Mouse (Mus musculus) stomach, embryonic 14.5 days (tissue): Measurements from ENCODE around the gene Vmn1r112. TPM values are rescaled to one million over a fixed set of nuclear protein-coding genes. Genes with fewer than 3 reads are reported as not detected.
"Not testable (repeated sequence)": the region's sequence is repeated elsewhere in the genome, so short reads cannot be mapped to it uniquely, and the experiment has no call there.

Experiments used
- ATAC-seq: fragments of 200-750 bp; cut with Nextera tagmentation; 2 replicates; pipeline ENCODE4 v1.8.0; 2017; ENCODE audit warnings: low read depth, moderate TSS enrichment; ENCODE audit not compliant: insufficient number of reproducible peaks, insufficient read depth, low FRiP score
- H3K27ac ChIP-seq: fragments of 300-500 bp; sonication (generic); 2 replicates; pipeline ENCODE4 v1.5.1; 2014; ENCODE audit warnings: mild to moderate bottlenecking, low read length, moderate library complexity, mixed read lengths
- H3K27me3 ChIP-seq: fragments of 300-500 bp; sonication (generic); 2 replicates; pipeline ENCODE4 v1.6.1; 2014; ENCODE audit warnings: low read length, control low read depth, mixed read lengths; ENCODE audit not compliant: control insufficient read depth, insufficient read depth
- H3K36me3 ChIP-seq: fragments of 300-500 bp; sonication (generic); 2 replicates; pipeline ENCODE4 v1.6.1; 2014; ENCODE audit warnings: mild to moderate bottlenecking, control low read depth, low read length, moderate library complexity, mixed read lengths; ENCODE audit not compliant: control insufficient read depth, insufficient read depth
- H3K4me1 ChIP-seq: fragments of 300-500 bp; sonication (generic); 2 replicates; pipeline ENCODE4 v1.6.1; 2014; ENCODE audit warnings: low read length, control low read depth, mixed read lengths; ENCODE audit not compliant: control insufficient read depth, insufficient read depth
- H3K4me2 ChIP-seq: fragments of 300-500 bp; sonication (generic); replicated peaks from 2 replicates; pipeline ENCODE4 v1.6.1; 2014; ENCODE audit warnings: low read depth, low read length, control low read depth
- H3K4me3 ChIP-seq: fragments of 300-500 bp; sonication (generic); 2 replicates; pipeline ENCODE4 v1.5.1; 2014; ENCODE audit warnings: low read depth, low read length, control low read depth
- H3K9ac ChIP-seq: fragments of 300-500 bp; sonication (generic); replicated peaks from 2 replicates; pipeline ENCODE4 v1.6.1; 2014; ENCODE audit warnings: low read depth, mild to moderate bottlenecking, control low read depth, low read length, moderate library complexity, mixed read lengths
- H3K9me3 ChIP-seq: fragments of 300-500 bp; sonication (generic); 2 replicates; pipeline ENCODE4 v1.6.1; 2016; ENCODE audit warnings: low read depth, low read length, control low read depth; ENCODE audit not compliant: control insufficient read depth
- WGBS: fragments of 180-500 bp; shearing (Covaris S2); extraction: QIAGEN DNeasy Blood & Tissue Kit; methylation state at CpG from one replicate; pipeline ENCODE4 v1.1.7; 2014; 5-methylcytosine and 5-hydroxymethylcytosine counted together
- polyA plus RNA-seq: library from polyadenylated mRNA; unstranded; fragments of >200 nt; fragmentation: Nextera tagmentation; extraction: Ambion mirVana; gene quantifications from 2 replicates; pipeline ENCODE4 v1.2.1, GENCODE M21; 2014

Gene Vmn1r112
- not detected in 2 replicates for polyA plus RNA-seq

GRCm38 (mm10) chr7:20770885-20771284 is at the start of gene Vmn1r112:
Gene Vmn1r112 (plus strand): TSS chr7:20771185.
- H3K27me3 ChIP-seq, H3K4me1 ChIP-seq, ATAC-seq, H3K4me3 ChIP-seq, H3K36me3 ChIP-seq, H3K9ac ChIP-seq, H3K9me3 ChIP-seq, H3K27ac ChIP-seq, H3K4me2 ChIP-seq: not testable (repeated sequence)
- no CpG with 5 or more reads among the region's 3 CpGs for WGBS

GRCm38 (mm10) chr7:20730524-20730923 is 40.5 kb upstream of the Vmn1r112 start, which contains the start of gene Gm10668:
Gene Gm10668 (minus strand): TSS chr7:20730624.
- not testable (repeated sequence) for H3K27me3 ChIP-seq, H3K4me1 ChIP-seq, H3K9me3 ChIP-seq, H3K27ac ChIP-seq, H3K4me2 ChIP-seq, ATAC-seq, H3K9ac ChIP-seq, H3K4me3 ChIP-seq, H3K36me3 ChIP-seq
- WGBS = no CpG with 5 or more reads among the region's 1 CpGs

DNA sequence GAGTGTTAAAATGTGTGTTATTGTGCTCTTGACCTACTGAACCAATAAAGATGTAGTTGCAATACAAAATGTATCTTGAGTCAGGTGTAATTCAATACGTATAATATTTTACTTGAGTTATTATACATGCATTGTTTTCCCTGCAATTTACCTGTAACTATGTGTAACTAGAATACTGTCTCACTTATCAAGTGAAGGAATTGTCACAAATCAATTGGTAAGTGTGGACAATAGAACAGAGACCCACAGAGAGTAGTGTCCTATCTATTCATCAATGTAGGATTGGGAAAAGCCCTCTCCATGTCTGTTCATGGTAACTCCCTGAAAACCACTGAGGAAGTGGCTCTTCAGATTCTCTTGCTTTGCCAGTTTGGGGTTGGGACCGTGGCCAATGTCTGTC is 16.0 kb downstream of the Vmn1r112 start, which contains the start of gene Vmn1r113:
Gene Vmn1r113 (plus strand): TSS at position 301 of the 400 bp plus-strand sequence.
- 62% methylated on average over 2 of the region's 2 CpGs for WGBS
- not testable (repeated sequence) for H3K4me2 ChIP-seq, H3K9me3 ChIP-seq, ATAC-seq, H3K4me3 ChIP-seq, H3K27me3 ChIP-seq, H3K4me1 ChIP-seq, H3K9ac ChIP-seq, H3K27ac ChIP-seq, H3K36me3 ChIP-seq

- H3K27me3 ChIP-seq, ATAC-seq, H3K4me3 ChIP-seq, H3K4me2 ChIP-seq, H3K36me3 ChIP-seq, H3K27ac ChIP-seq, H3K4me1 ChIP-seq, H3K9ac ChIP-seq, H3K9me3 ChIP-seq: not testable (repeated sequence)
- WGBS = no CpG with 5 or more reads among the region's 5 CpGs
These were observed 41.1 kb downstream of the Vmn1r112 start, which contains the start of gene Vmn1r114 for GRCm38 (mm10) chr7:20812086-20812485. Gene Vmn1r114 (minus strand): TSS chr7:20812186.

Other genes starting within 250 kb of the Vmn1r112 start
- gene Vmn1r104, start 237.3 kb upstream of the Vmn1r112 start, polyA plus RNA-seq = not detected in 2 replicates
- gene Gm5726, start 225.4 kb upstream of the Vmn1r112 start, polyA plus RNA-seq = not detected in 2 replicates
- gene Gm4141, start 194.9 kb upstream of the Vmn1r112 start, polyA plus RNA-seq = not detected in 2 replicates
- gene Gm4513, start 172.2 kb upstream of the Vmn1r112 start, polyA plus RNA-seq = not detected in 2 replicates
- not detected in 2 replicates for gene Vmn1r107, start 102.3 kb upstream of the Vmn1r112 start, polyA plus RNA-seq
- not detected in 2 replicates for gene Vmn1r111, start 68.0 kb upstream of the Vmn1r112 start, polyA plus RNA-seq
- not detected in 2 replicates for gene Gm10668, start 40.6 kb upstream of the Vmn1r112 start, polyA plus RNA-seq
- gene Vmn1r113, start 16.1 kb downstream of the Vmn1r112 start, polyA plus RNA-seq = not detected in 2 replicates
- gene Vmn1r114, start 41.0 kb downstream of the Vmn1r112 start, polyA plus RNA-seq = not detected in 2 replicates
- gene Vmn1r115, start 73.8 kb downstream of the Vmn1r112 start, polyA plus RNA-seq = not detected in 2 replicates
- not detected in 2 replicates for gene Vmn1r116, start 101.1 kb downstream of the Vmn1r112 start, polyA plus RNA-seq
- not detected in 2 replicates for gene Vmn1r117, start 112.9 kb downstream of the Vmn1r112 start, polyA plus RNA-seq
- gene Vmn1r118, start 141.2 kb downstream of the Vmn1r112 start, polyA plus RNA-seq = not detected in 2 replicates
- gene Vmn1r119, start 241.3 kb downstream of the Vmn1r112 start, polyA plus RNA-seq = not detected in 2 replicates